Mouse (Mus musculus) C2C12 (cell line): Measurements from ENCODE around the gene Scn2b.

Experiments
- CEBPB ChIP-seq: IDR thresholded peaks from one replicate; pipeline ENCODE4 v1.6.1; 2011; ENCODE audit warnings: low read depth, mild to moderate bottlenecking, control low read depth, moderate library complexity
- CTCF ChIP-seq: IDR thresholded peaks from one replicate; pipeline ENCODE4 v1.5.1; 2011; ENCODE audit not compliant: control insufficient read depth, insufficient read depth, insufficient read length
- FOSL1 ChIP-seq: IDR thresholded peaks from one replicate; pipeline ENCODE4 v1.8.0; 2011; ENCODE audit warnings: mild to moderate bottlenecking, low read length; ENCODE audit not compliant: poor library complexity, insufficient read depth, severe bottlenecking
- MAX ChIP-seq: IDR thresholded peaks from one replicate; pipeline ENCODE4 v1.6.1; 2011; ENCODE audit warnings: mild to moderate bottlenecking, control low read depth
- MYOD1 ChIP-seq: IDR thresholded peaks from one replicate; pipeline ENCODE4 v1.6.1; 2011; ENCODE audit warnings: low read depth; ENCODE audit not compliant: control insufficient read depth, insufficient read length
- MYOG ChIP-seq: IDR thresholded peaks from one replicate; pipeline ENCODE4 v1.6.1; 2011; ENCODE audit not compliant: control insufficient read depth, insufficient read length; ENCODE audit errors: extremely low read depth
- USF1 ChIP-seq: IDR thresholded peaks from one replicate; pipeline ENCODE4 v1.6.1; 2011; ENCODE audit warnings: low read depth, mild to moderate bottlenecking, control low read depth, moderate library complexity

GRCm38 (mm10) chr9:45119954-45120530, 2.5 kb downstream of the Scn2b start:
- TF ChIP-seq CTCF (no peak), MAX (no peak), CEBPB (no peak), FOSL1 (no peak), USF1 (no peak), MYOD1 (no peak), MYOG (no peak)
